In the genomic region with DNA sequence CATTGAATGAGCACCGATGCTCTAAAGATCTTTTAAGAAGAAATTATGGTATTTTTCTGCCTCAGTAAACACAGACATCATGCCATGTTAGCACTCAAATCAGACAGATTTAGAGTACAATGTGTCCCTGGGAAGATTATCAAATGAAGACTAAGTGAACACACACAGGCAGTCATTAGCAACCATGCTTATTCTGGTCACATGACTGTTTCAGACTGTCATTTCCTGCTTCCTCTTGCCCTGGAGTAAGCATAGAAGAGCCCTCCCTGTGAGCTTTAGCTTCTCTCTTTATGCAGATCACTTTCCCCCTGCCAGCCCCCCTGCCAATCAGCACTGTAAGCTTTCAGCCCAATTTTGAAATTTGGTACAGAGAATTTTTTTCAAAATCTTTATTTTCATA, we compare ENCODE assay signal across 22 mouse cellular contexts.
A peak's percentile ranks its signal among the peaks of the same experiment; 100 is the strongest.
DNase-seq lines count a peak whose midpoint lies in the region; ATAC-seq and TF ChIP-seq lines count a peak whose summit lies in the region.
"Had no signal": no experiment of that assay in that cellular context is flagged by ENCODE, and none has a peak within 500 bp of the region (broad histone marks: within the 10 kb centered on the region; RNA-seq: fewer than 3 reads in every experiment).

No protein-coding gene starts in this region.

- no peak overlapping the region for H3K9ac ChIP-seq in forebrain, embryonic 12.5 days
- H3K9ac ChIP-seq in midbrain, embryonic 13.5 days (replicated peaks), result no peak overlapping the region
- no peak overlapping the region for H3K9ac ChIP-seq in midbrain, embryonic 11.5 days (ENCODE audit: low read length)
- no peak overlapping the region for H3K9ac ChIP-seq in forebrain, embryonic 13.5 days
- H3K9ac ChIP-seq in forebrain, postnatal 0 days, result no peak overlapping the region
- H3K9ac ChIP-seq: embryonic facial prominence, embryonic 15.5 days; heart, embryonic 12.5 days; intestine, embryonic 15.5 days had no signal

- H3K4me2 ChIP-seq in forebrain, embryonic 12.5 days, result no peak overlapping the region
- H3K4me2 ChIP-seq in midbrain, embryonic 13.5 days (replicated peaks), result no peak overlapping the region
- no peak overlapping the region for H3K4me2 ChIP-seq in midbrain, embryonic 11.5 days
- no peak overlapping the region for H3K4me2 ChIP-seq in forebrain, embryonic 13.5 days
- H3K4me2 ChIP-seq in forebrain, postnatal 0 days (ENCODE audit: low read depth), result no peak overlapping the region
- H3K4me2 ChIP-seq: embryonic facial prominence, embryonic 15.5 days; heart, embryonic 12.5 days; intestine, embryonic 15.5 days had no signal

- H3K9me3 ChIP-seq in forebrain, embryonic 12.5 days, result no peaks in the 10 kb centered on the region
- no peaks in the 10 kb centered on the region for H3K9me3 ChIP-seq in forebrain, embryonic 10.5 days
- H3K9me3 ChIP-seq in midbrain, embryonic 13.5 days, result no peaks in the 10 kb centered on the region
- no peaks in the 10 kb centered on the region for H3K9me3 ChIP-seq in midbrain, embryonic 11.5 days (ENCODE audit: control insufficient read depth, low read length)
- no peaks in the 10 kb centered on the region for H3K9me3 ChIP-seq in forebrain, embryonic 13.5 days (replicated peaks)
- H3K9me3 ChIP-seq in forebrain, postnatal 0 days (ENCODE audit: low read length), result no peaks in the 10 kb centered on the region
- H3K9me3 ChIP-seq: embryonic facial prominence, embryonic 15.5 days; heart, embryonic 12.5 days; intestine, embryonic 15.5 days had no signal

- H3K4me3 ChIP-seq in forebrain, embryonic 12.5 days (replicated peaks), result no peak overlapping the region
- H3K4me3 ChIP-seq in forebrain, embryonic 10.5 days, result no peak overlapping the region
- H3K4me3 ChIP-seq in midbrain, embryonic 13.5 days (replicated peaks), result no peak overlapping the region
- H3K4me3 ChIP-seq in midbrain, embryonic 11.5 days (ENCODE audit: low read depth, low read length), result no peak overlapping the region
- no peak overlapping the region for H3K4me3 ChIP-seq in forebrain, embryonic 13.5 days
- no peak overlapping the region for H3K4me3 ChIP-seq in forebrain, postnatal 0 days (ENCODE audit: low read depth, low read length)
- H3K4me3 ChIP-seq: embryonic facial prominence, embryonic 15.5 days; erythroblast, embryonic 14.5 days; gastrocnemius, adult 2 months; heart, embryonic 12.5 days; intestine, embryonic 15.5 days had no signal

- no peaks in the 10 kb centered on the region for H3K27me3 ChIP-seq in forebrain, embryonic 12.5 days
- no peaks in the 10 kb centered on the region for H3K27me3 ChIP-seq in forebrain, embryonic 10.5 days (ENCODE audit: poor library complexity, severe bottlenecking)
- H3K27me3 ChIP-seq in midbrain, embryonic 13.5 days, result no peaks in the 10 kb centered on the region
- H3K27me3 ChIP-seq in midbrain, embryonic 11.5 days (ENCODE audit: control insufficient read depth, insufficient read depth, low read length), result no peaks in the 10 kb centered on the region
- no peaks in the 10 kb centered on the region for H3K27me3 ChIP-seq in forebrain, embryonic 13.5 days
- no peaks in the 10 kb centered on the region for H3K27me3 ChIP-seq in forebrain, postnatal 0 days (ENCODE audit: insufficient read depth, low read length)
- H3K27me3 ChIP-seq: CH12.LX; embryonic facial prominence, embryonic 15.5 days; heart, embryonic 12.5 days; intestine, embryonic 15.5 days; Patski had no signal

- H3K27ac ChIP-seq in forebrain, embryonic 12.5 days, result no peak overlapping the region
- H3K27ac ChIP-seq in forebrain, embryonic 10.5 days, result no peak overlapping the region
- no peak overlapping the region for H3K27ac ChIP-seq in midbrain, embryonic 13.5 days
- no peak overlapping the region for H3K27ac ChIP-seq in midbrain, embryonic 11.5 days (ENCODE audit: low read depth, low read length)
- H3K27ac ChIP-seq in forebrain, embryonic 13.5 days, result no peak overlapping the region
- no peak overlapping the region for H3K27ac ChIP-seq in forebrain, postnatal 0 days (ENCODE audit: low read depth, low read length)
- H3K27ac ChIP-seq: embryonic facial prominence, embryonic 15.5 days; gastrocnemius, adult 2 months; intestine, embryonic 15.5 days had no signal

- 89% methylated on average over 1 of the region's 1 CpGs for WGBS in forebrain, embryonic 12.5 days
- 98% methylated on average over 1 of the region's 1 CpGs for WGBS in forebrain, embryonic 10.5 days
- WGBS in midbrain, embryonic 13.5 days, result 71% methylated on average over 1 of the region's 1 CpGs
- WGBS in midbrain, embryonic 11.5 days, result 93% methylated on average over 1 of the region's 1 CpGs
- 73% methylated on average over 1 of the region's 1 CpGs for WGBS in forebrain, embryonic 13.5 days
- 63% methylated on average over 1 of the region's 1 CpGs for WGBS in forebrain, postnatal 0 days

- no peak for TF ChIP-seq CTCF in forebrain, postnatal 0 days (IDR thresholded peaks at IDR 0.05; ENCODE audit: low read depth)

- ATAC-seq in forebrain, embryonic 12.5 days (ENCODE audit: low FRiP score), result peak; percentile 57; the same call in 1 of the 2 replicates
- ATAC-seq in midbrain, embryonic 13.5 days, result peak; percentile 53; the same call in 1 of the 2 replicates
- ATAC-seq in midbrain, embryonic 11.5 days (ENCODE audit: low FRiP score), result no peak
- ATAC-seq in forebrain, embryonic 13.5 days, result peak; percentile 41; the same call in 1 of the 2 replicates
- peak; percentile 60 for ATAC-seq in forebrain, postnatal 0 days
- ATAC-seq: activated CD4-positive, CD25-positive, alpha-beta regulatory T cell, adult 4 months; intestine, embryonic 15.5 days; Patski had no signal

- H3K36me3 ChIP-seq in forebrain, embryonic 12.5 days (replicated peaks), result no peaks in the 10 kb centered on the region
- H3K36me3 ChIP-seq in forebrain, embryonic 10.5 days (replicated peaks), result no peaks in the 10 kb centered on the region
- H3K36me3 ChIP-seq in midbrain, embryonic 13.5 days, result no peaks in the 10 kb centered on the region
- H3K36me3 ChIP-seq in midbrain, embryonic 11.5 days (ENCODE audit: control insufficient read depth, insufficient read depth, low read length), result no peaks in the 10 kb centered on the region
- H3K36me3 ChIP-seq in forebrain, embryonic 13.5 days (ENCODE audit: poor library complexity, severe bottlenecking), result no peaks in the 10 kb centered on the region
- no peaks in the 10 kb centered on the region for H3K36me3 ChIP-seq in forebrain, postnatal 0 days (ENCODE audit: insufficient read depth)
- H3K36me3 ChIP-seq: embryonic facial prominence, embryonic 15.5 days; heart, embryonic 12.5 days; intestine, embryonic 15.5 days had no signal

- DNase-seq in forebrain, embryonic 10.5 days (ENCODE audit: extremely low spot score, low spot score), result no peak
- no peak for DNase-seq in midbrain, embryonic 11.5 days (ENCODE audit: low spot score, missing footprints)
- DNase-seq in forebrain, postnatal 0 days, result no peak
- DNase-seq in adipocyte (ENCODE audit: low spot score), result no peak
- no peak for DNase-seq in natural killer cell, adult 2 months (ENCODE audit: low spot score in 2 of 2)
- DNase-seq: adrenal gland, adult 2 months; adrenal gland, postnatal 25 days; cerebellum, adult 2 months; cerebellum, postnatal 10 days; gastrocnemius, adult 2 months; gastrocnemius, postnatal 25 days; kidney, adult 2 months had no signal

- no peaks in the 10 kb centered on the region for H3K4me1 ChIP-seq in forebrain, embryonic 12.5 days
- H3K4me1 ChIP-seq in forebrain, embryonic 10.5 days, result no peaks in the 10 kb centered on the region
- no peaks in the 10 kb centered on the region for H3K4me1 ChIP-seq in midbrain, embryonic 13.5 days (replicated peaks)
- H3K4me1 ChIP-seq in midbrain, embryonic 11.5 days (ENCODE audit: control insufficient read depth, insufficient read depth, low read length), result no peaks in the 10 kb centered on the region
- H3K4me1 ChIP-seq in forebrain, embryonic 13.5 days, result no peaks in the 10 kb centered on the region
- no peaks in the 10 kb centered on the region for H3K4me1 ChIP-seq in forebrain, postnatal 0 days (ENCODE audit: insufficient read depth)
- H3K4me1 ChIP-seq: embryonic facial prominence, embryonic 15.5 days; heart, embryonic 12.5 days; intestine, embryonic 15.5 days had no signal
